Mouse (Mus musculus) liver, adult 2 months (tissue): ENCODE results near the gene Cux2.

Source experiments
- CTCF ChIP-seq: fragments of 200-500 bp; IDR thresholded peaks from 2 replicates; pipeline ENCODE4 v1.5.1; 2011; ENCODE audit warnings: low read depth, low read length, control low read depth
- POLR2A ChIP-seq: fragments of 200-500 bp; IDR thresholded peaks from 2 replicates; pipeline ENCODE4 v1.6.1; 2011; ENCODE audit warnings: low read length, control low read depth; ENCODE audit not compliant: insufficient read depth; ENCODE audit errors: extremely low read depth

DNA sequence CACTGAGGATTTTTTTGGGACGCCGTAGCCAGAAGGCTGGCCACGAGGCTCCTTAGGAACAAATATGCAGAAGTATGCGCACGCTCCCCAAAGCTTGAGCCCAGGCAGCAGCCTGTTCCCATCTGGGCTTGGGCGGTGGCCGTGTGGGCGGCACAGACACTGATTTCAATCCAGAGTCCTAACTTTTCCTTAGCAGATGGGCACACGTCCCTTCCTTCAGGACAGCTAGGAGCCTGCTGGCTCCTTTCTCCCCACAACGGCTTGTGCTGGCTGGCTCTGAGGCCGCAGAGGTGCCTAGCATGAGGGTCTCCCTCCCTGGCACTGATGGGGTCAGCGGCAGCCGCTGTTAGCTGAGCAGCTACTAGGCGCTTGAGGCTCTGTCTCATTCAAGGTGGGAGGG lies 157.6 kb downstream of the Cux2 start:
- TF ChIP-seq CTCF (no peak), POLR2A (no peak)
